Mouse (Mus musculus) testis, adult 2 months (tissue): ENCODE results near the gene Sdsl.

ENCODE experiments used
- CTCF ChIP-seq: fragments of 200-500 bp; IDR thresholded peaks from 2 replicates; pipeline ENCODE4 v1.5.1; 2012; ENCODE audit warnings: low read depth, mild to moderate bottlenecking, inconsistent platforms, low read length, moderate library complexity; ENCODE audit not compliant: control insufficient read depth, insufficient read depth, insufficient replicate concordance
- POLR2A ChIP-seq: fragments of 200-500 bp; IDR thresholded peaks from 2 replicates; pipeline ENCODE4 v1.6.1; 2012; ENCODE audit warnings: low read depth, mild to moderate bottlenecking, inconsistent platforms, low read length, moderate library complexity; ENCODE audit not compliant: control insufficient read depth

- TF ChIP-seq CTCF (no peak), POLR2A (no peak)
Measured at GRCm38 (mm10) chr5:120472770-120473169, at the start of gene Sdsl.
